Mouse (Mus musculus): ENCODE measurements around the gene Arl3. TPM values are rescaled to one million over a fixed set of nuclear protein-coding genes. Genes with fewer than 3 reads are reported as not detected.
A peak's percentile ranks its signal among the peaks of the same experiment; 100 is the strongest.

Gene Arl3
- polyA plus RNA-seq, 1 experiment = 21.6 TPM

DNA sequence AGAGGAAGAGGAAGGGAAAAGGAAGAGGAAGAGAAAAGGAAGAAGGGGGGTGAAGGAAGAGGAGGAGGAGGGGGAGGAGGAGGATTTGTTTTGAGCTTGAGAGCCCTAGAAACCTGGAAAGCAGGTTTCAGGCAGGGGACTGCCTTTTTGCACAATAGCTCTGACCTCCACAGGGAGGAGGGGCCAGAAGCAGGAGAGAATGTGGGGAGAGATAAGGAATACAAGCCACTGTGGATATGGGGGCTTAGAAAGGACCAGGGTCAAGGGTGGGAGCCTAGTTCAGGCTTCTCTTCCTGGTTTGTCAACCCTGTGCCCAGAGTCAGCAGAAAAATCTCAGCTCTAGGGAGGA, 49.9 kb downstream of the Arl3 start:
- no peaks in the 10 kb centered on the region for H3K27me3 ChIP-seq (ENCODE audit: control insufficient read depth, insufficient read depth, low read length)
- no peaks in the 10 kb centered on the region for H3K36me3 ChIP-seq (ENCODE audit: control insufficient read depth, insufficient read depth, low read length)
- no peak overlapping the region for H3K4me3 ChIP-seq (ENCODE audit: control insufficient read depth, insufficient read depth, low read length)
- TF ChIP-seq POLR2A (IDR thresholded peaks at IDR 0.05; ENCODE audit: control insufficient read depth, extremely low read depth, insufficient read depth, low read length, poor library complexity) (no peak), CTCF (IDR thresholded peaks at IDR 0.05; ENCODE audit: borderline replicate concordance, control insufficient read depth, extremely low read depth, insufficient read depth, low read length, poor library complexity) (no peak)
- no peak for DNase-seq
- peaks cover 75% of the 10 kb centered on the region for H3K4me1 ChIP-seq (replicated peaks; ENCODE audit: control insufficient read depth, insufficient read depth, low read length)
- H3K27ac ChIP-seq (ENCODE audit: control insufficient read depth, insufficient read depth, low read length) = no peak overlapping the region

DNA sequence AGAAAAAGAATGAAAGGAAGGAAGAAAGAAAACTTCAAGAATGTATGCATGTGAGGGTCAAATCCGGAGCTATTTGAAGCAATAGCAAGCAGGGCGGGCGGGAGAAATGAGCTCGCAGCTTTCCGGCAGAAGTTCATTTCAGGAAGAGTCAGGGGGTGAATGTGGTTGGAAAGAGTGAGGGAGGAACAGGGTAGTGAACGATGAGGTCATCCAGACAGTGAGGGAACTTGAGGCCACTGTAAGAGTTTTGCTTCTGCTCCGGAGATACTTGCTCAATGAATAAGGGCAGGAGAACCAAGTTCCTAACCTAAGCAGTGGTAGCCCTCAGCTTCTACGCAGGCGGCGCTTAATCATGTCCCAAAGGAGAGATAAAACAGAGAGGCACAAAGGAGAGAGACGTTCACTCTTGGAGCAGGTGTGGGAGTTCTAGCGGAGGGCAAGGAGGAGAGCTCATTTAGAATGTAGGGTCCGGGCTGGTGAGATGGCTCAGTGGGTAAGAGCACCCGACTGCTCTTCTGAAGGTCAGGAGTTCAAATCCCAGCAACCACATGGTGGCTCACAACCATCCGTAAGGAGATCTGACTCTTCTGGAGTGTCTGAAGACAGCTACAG, 50.5 kb downstream of the Arl3 start:
- TF ChIP-seq POLR2A (IDR thresholded peaks at IDR 0.05; ENCODE audit: control insufficient read depth, extremely low read depth, insufficient read depth, low read length, poor library complexity) (no peak), CTCF (IDR thresholded peaks at IDR 0.05; ENCODE audit: borderline replicate concordance, control insufficient read depth, extremely low read depth, insufficient read depth, low read length, poor library complexity) (no peak)
- no peak overlapping the region for H3K4me3 ChIP-seq (ENCODE audit: control insufficient read depth, insufficient read depth, low read length)
- no peaks in the 10 kb centered on the region for H3K27me3 ChIP-seq (ENCODE audit: control insufficient read depth, insufficient read depth, low read length)
- no peak overlapping the region for H3K27ac ChIP-seq (ENCODE audit: control insufficient read depth, insufficient read depth, low read length)
- no peaks in the 10 kb centered on the region for H3K36me3 ChIP-seq (ENCODE audit: control insufficient read depth, insufficient read depth, low read length)
- WGBS = 13% methylated on average over 15 of the region's 15 CpGs
- no peak for DNase-seq
- peaks cover 75% of the 10 kb centered on the region for H3K4me1 ChIP-seq (replicated peaks; ENCODE audit: control insufficient read depth, insufficient read depth, low read length)

DNA sequence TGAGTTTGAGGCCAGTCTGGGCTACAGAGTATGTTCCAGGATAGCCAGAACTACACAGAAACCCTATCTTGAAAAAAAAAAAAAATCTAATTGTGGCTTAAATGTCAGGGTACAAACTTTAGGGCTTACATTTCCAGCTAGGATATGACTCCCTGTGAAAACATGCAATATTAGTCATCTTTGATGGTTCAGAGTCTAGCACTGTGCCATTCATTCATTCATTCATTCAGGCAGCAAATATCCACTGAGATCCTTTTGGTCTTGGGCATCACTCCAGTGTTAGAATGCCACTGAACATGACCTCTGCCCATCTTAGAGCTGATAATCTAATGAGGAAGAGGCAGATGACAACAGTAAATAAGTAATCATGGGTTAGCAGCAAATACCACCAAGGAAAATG, 51.3 kb downstream of the Arl3 start:
- peaks cover 79% of the 10 kb centered on the region for H3K4me1 ChIP-seq (replicated peaks; ENCODE audit: control insufficient read depth, insufficient read depth, low read length)
- H3K4me3 ChIP-seq (ENCODE audit: control insufficient read depth, insufficient read depth, low read length) = no peak overlapping the region
- TF ChIP-seq CTCF (IDR thresholded peaks at IDR 0.05; ENCODE audit: borderline replicate concordance, control insufficient read depth, extremely low read depth, insufficient read depth, low read length, poor library complexity) = no peak
- TF ChIP-seq POLR2A (IDR thresholded peaks at IDR 0.05; ENCODE audit: control insufficient read depth, extremely low read depth, insufficient read depth, low read length, poor library complexity) = no peak
- DNase-seq = no peak
- no peaks in the 10 kb centered on the region for H3K36me3 ChIP-seq (ENCODE audit: control insufficient read depth, insufficient read depth, low read length)
- no peak overlapping the region for H3K27ac ChIP-seq (ENCODE audit: control insufficient read depth, insufficient read depth, low read length)
- H3K27me3 ChIP-seq (ENCODE audit: control insufficient read depth, insufficient read depth, low read length) = no peaks in the 10 kb centered on the region

DNA sequence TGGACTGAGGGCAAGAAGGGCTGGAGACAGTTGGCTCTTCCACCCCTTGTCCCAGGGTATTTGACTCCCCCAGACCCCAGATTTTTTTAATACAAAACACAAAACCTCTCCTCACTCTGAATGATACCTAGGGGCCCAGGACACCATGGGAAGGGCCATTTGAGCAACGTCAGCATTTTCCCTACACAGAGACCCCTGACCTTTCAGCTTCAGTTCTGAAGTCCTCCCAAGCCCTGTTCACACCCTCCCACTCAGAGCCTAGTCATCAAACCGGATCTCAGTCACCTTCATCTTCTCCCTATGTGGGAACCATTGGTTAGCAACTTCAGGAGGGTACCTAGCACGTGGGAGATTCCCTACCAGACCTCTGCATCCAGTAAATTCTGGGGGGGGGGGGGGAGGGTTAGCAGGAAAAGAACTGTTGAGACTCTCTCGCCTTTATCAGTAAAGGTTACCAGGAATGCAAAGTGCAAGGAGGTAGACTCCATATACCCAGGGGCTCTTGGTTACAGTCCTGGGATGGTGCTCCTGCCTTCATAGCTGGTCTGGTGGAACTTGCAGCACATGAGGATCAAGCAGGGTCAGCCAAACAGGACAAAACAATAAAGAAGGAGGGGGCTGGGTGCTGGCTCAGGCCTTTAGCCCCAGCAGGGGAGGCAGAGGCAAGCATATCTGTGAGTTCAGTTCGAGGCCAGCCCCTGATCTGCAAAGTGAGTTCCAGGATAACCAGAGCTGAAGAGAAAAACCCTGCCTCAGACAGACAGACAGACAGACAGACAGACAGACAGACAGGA, 54.0 kb downstream of the Arl3 start:
- no peak overlapping the region for H3K4me3 ChIP-seq (ENCODE audit: control insufficient read depth, insufficient read depth, low read length)
- H3K4me1 ChIP-seq (replicated peaks; ENCODE audit: control insufficient read depth, insufficient read depth, low read length) = peaks cover 61% of the 10 kb centered on the region
- no peak for DNase-seq
- WGBS = 44% methylated on average over 5 of the region's 5 CpGs
- peaks cover 21% of the 10 kb centered on the region for H3K36me3 ChIP-seq (ENCODE audit: control insufficient read depth, insufficient read depth, low read length)
- TF ChIP-seq CTCF (IDR thresholded peaks at IDR 0.05; ENCODE audit: borderline replicate concordance, control insufficient read depth, extremely low read depth, insufficient read depth, low read length, poor library complexity) (no peak), POLR2A (IDR thresholded peaks at IDR 0.05; ENCODE audit: control insufficient read depth, extremely low read depth, insufficient read depth, low read length, poor library complexity) (no peak)
- H3K27me3 ChIP-seq (ENCODE audit: control insufficient read depth, insufficient read depth, low read length) = no peaks in the 10 kb centered on the region
- H3K27ac ChIP-seq (ENCODE audit: control insufficient read depth, insufficient read depth, low read length) = peak overlapping the region; percentile 48; the same call in 1 of the 2 replicates

DNA sequence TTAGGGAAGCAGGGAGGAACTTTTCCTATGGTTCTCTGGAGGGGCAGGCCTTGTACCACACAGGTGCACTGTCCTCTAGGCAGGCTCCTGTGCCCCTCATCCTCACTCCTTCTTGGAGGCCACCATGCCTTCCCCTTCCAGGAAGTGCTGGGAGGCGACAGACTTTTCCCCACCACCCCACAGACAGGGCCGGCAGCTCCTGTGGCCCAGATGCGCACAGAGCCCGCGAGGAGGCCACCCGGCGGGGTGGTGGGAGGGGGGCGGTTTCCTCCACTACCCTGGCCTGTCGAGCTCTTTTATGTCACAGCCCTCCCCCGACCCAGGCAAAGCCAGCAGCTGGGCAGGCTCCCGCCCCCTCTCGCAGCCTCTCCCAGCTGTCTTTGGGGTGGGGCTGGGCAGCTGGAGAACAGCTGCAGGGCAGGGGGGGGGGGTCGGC, 54.6 kb downstream of the Arl3 start:
- WGBS = 1% methylated on average over 12 of the region's 13 CpGs
- H3K4me3 ChIP-seq (ENCODE audit: control insufficient read depth, insufficient read depth, low read length) = peak overlapping the region; percentile 6
- peaks cover 54% of the 10 kb centered on the region for H3K4me1 ChIP-seq (replicated peaks; ENCODE audit: control insufficient read depth, insufficient read depth, low read length)
- TF ChIP-seq CTCF (IDR thresholded peaks at IDR 0.05; ENCODE audit: borderline replicate concordance, control insufficient read depth, extremely low read depth, insufficient read depth, low read length, poor library complexity) (0 out of 2 replicates have a peak, but pooled peaks have one; percentile 22), POLR2A (IDR thresholded peaks at IDR 0.05; ENCODE audit: control insufficient read depth, extremely low read depth, insufficient read depth, low read length, poor library complexity) (no peak)
- no peaks in the 10 kb centered on the region for H3K27me3 ChIP-seq (ENCODE audit: control insufficient read depth, insufficient read depth, low read length)
- peak overlapping the region; percentile 89; the same call in 1 of the 2 replicates for H3K27ac ChIP-seq (ENCODE audit: control insufficient read depth, insufficient read depth, low read length)
- peak; percentile 82 for DNase-seq
- peaks cover 27% of the 10 kb centered on the region for H3K36me3 ChIP-seq (ENCODE audit: control insufficient read depth, insufficient read depth, low read length)

DNA sequence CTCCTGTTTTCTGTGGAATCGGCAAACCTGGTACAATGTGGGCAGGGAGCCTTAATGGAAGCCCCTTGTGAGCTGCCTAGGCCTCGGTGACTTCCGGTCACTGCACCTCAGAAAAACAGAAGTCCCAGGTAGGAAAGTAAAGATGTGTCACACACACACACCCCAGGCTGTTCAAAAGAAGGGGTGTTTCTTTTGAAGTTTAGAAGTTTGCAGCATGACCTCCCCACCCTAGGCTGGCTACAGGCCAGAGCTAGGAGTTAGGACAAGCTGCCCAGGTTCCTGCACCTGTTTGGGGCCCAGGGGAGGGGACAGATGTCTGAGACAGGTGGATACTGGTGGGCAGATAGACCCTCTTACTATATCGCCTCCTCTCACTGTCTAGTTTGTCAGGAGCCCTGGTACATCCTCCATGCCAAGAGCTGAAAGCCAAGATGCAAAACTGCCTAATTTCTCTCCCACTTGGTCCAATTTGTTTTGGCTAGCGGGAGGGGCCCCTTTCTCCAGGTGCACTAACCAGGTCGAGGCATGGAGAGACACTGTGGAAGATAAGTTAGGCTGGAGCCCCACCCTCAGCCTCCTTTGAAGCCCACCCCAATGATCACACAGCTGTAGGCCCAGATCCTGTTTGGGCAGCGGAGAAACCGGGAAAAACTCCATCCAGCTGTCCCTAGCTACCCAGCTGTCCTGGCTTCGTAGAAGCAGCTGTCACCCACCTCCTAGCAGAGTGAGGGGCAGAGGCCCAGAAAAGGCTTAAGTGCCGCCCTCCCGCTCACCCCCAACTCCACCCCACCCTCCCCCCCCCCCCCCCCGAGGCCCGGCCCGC, 55.3 kb downstream of the Arl3 start:
- WGBS = 19% methylated on average over 14 of the region's 14 CpGs
- H3K36me3 ChIP-seq (ENCODE audit: control insufficient read depth, insufficient read depth, low read length) = peaks cover 33% of the 10 kb centered on the region
- peaks cover 49% of the 10 kb centered on the region for H3K4me1 ChIP-seq (replicated peaks; ENCODE audit: control insufficient read depth, insufficient read depth, low read length)
- H3K4me3 ChIP-seq (ENCODE audit: control insufficient read depth, insufficient read depth, low read length) = no peak overlapping the region
- peak; percentile 29 for DNase-seq
- peak overlapping the region; percentile 89 for H3K27ac ChIP-seq (ENCODE audit: control insufficient read depth, insufficient read depth, low read length)
- no peak for TF ChIP-seq POLR2A (IDR thresholded peaks at IDR 0.05; ENCODE audit: control insufficient read depth, extremely low read depth, insufficient read depth, low read length, poor library complexity)
- TF ChIP-seq CTCF (IDR thresholded peaks at IDR 0.05; ENCODE audit: borderline replicate concordance, control insufficient read depth, extremely low read depth, insufficient read depth, low read length, poor library complexity) = no peak
- H3K27me3 ChIP-seq (ENCODE audit: control insufficient read depth, insufficient read depth, low read length) = no peaks in the 10 kb centered on the region

Measured in thymus, adult 2 months (tissue).